Mouse (Mus musculus): ENCODE measurements around the gene Fbxl18.

DNA sequence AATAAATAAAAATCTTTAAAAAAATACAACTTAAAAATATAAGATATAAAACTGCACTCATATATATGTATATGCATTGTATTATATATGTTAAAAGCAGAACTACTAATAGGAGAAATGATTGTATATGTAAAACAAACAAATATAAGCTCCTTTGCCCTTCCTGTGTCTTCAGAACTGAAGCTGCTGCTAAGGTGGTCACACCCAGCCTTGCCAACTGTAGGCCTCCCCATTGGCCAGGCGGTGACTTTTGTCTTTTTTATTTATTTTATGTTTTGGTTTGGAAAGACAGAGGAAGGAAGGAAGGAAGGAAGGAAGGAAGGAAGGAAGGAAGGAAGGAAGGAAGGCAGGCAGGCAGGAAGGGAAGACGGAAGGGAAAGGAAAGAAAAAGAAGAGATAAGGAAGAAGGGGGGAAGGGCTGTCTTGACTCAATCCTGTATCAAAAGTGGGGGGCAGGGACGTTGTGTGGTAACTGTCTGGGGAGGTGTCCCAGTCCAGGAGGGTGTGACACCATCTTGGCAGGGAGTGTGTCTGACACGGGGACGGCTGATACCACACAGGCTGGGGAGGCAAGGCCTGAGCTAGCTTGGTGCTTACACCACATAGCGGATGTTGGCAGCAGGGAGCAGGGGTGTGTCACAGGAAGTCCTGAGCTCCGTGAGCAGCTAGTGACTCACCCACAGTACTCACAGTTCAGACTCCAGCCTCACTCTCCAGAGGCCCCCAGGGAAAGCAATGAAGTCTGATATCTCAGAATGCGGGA lies 25.3 kb upstream of the Fbxl18 start:
- TF ChIP-seq EP300 (IDR thresholded peaks at IDR 0.05; ENCODE audit: insufficient read depth, low read depth, low read length), result peak; percentile 98
- TF ChIP-seq CTCF (IDR thresholded peaks at IDR 0.05), result peak; percentile 13; the same call in 1 of the 2 replicates
